Mouse (Mus musculus): ENCODE measurements around the gene Aunip. TPM values are rescaled to one million over a fixed set of nuclear protein-coding genes. Genes with fewer than 3 reads are reported as not detected.

Aunip gene
- under 1 TPM in 1 of 2 experiments, not detected in 1; 0.57 TPM for total RNA-seq (2021)

- peak; percentile 64 to 77 for DNase-seq (ENCODE audit: extremely low spot score in 1 of 2, low spot score in 1 of 2)
These were observed at the start of gene Aunip for GRCm38 (mm10) chr4:134510845-134511411. Aunip (plus strand) TSS chr4:134510999.

- DNase-seq (ENCODE audit: extremely low spot score in 1 of 2, low spot score in 1 of 2) = no peak
These were observed 49.5 kb upstream of the Aunip start for GRCm38 (mm10) chr4:134461252-134461651.

GRCm38 (mm10) chr4:134465789-134466188 lies 45.0 kb upstream of the Aunip start:
- no peak for DNase-seq (ENCODE audit: extremely low spot score in 1 of 2, low spot score in 1 of 2)

- no peak for DNase-seq (ENCODE audit: extremely low spot score in 1 of 2, low spot score in 1 of 2)
These were observed 44.2 kb upstream of the Aunip start for GRCm38 (mm10) chr4:134466381-134467262.

- DNase-seq (ENCODE audit: extremely low spot score in 1 of 2, low spot score in 1 of 2) = no peak
These were observed 43.2 kb upstream of the Aunip start for GRCm38 (mm10) chr4:134467435-134468214.

GRCm38 (mm10) chr4:134468215-134468575 lies 42.6 kb upstream of the Aunip start, which contains the start of gene Stmn1:
Stmn1 (plus strand) TSS chr4:134468320.
- DNase-seq (ENCODE audit: extremely low spot score in 1 of 2, low spot score in 1 of 2) = peak; percentile 81 to 86

GRCm38 (mm10) chr4:134468578-134469266 lies 42.1 kb upstream of the Aunip start:
- DNase-seq (ENCODE audit: extremely low spot score in 1 of 2, low spot score in 1 of 2) = peak; percentile 86 to 92

- no peak for DNase-seq (ENCODE audit: extremely low spot score in 1 of 2, low spot score in 1 of 2)
These were observed 41.4 kb upstream of the Aunip start for GRCm38 (mm10) chr4:134469341-134469796.

- no peak for DNase-seq (ENCODE audit: extremely low spot score in 1 of 2, low spot score in 1 of 2)
These were observed 40.8 kb upstream of the Aunip start for GRCm38 (mm10) chr4:134469985-134470384.

GRCm38 (mm10) chr4:134471469-134471868 lies 39.3 kb upstream of the Aunip start:
- DNase-seq (ENCODE audit: extremely low spot score in 1 of 2, low spot score in 1 of 2) = no peak

- DNase-seq (ENCODE audit: extremely low spot score in 1 of 2, low spot score in 1 of 2) = no peak
These were observed 37.0 kb upstream of the Aunip start for GRCm38 (mm10) chr4:134473764-134474163.

- DNase-seq (ENCODE audit: extremely low spot score in 1 of 2, low spot score in 1 of 2) = no peak
These were observed 36.6 kb upstream of the Aunip start for GRCm38 (mm10) chr4:134474240-134474639.

- DNase-seq (ENCODE audit: extremely low spot score in 1 of 2, low spot score in 1 of 2) = no peak
These were observed 33.9 kb upstream of the Aunip start for GRCm38 (mm10) chr4:134476899-134477298.

- peak; percentile 97 to 98 for DNase-seq (ENCODE audit: extremely low spot score in 1 of 2, low spot score in 1 of 2)
These were observed 32.8 kb upstream of the Aunip start for GRCm38 (mm10) chr4:134478031-134478430.

GRCm38 (mm10) chr4:134479839-134480238 lies 31.0 kb upstream of the Aunip start:
- DNase-seq (ENCODE audit: extremely low spot score in 1 of 2, low spot score in 1 of 2) = no peak

GRCm38 (mm10) chr4:134480864-134481263 lies 29.9 kb upstream of the Aunip start:
- peak; percentile 54 to 84 for DNase-seq (ENCODE audit: extremely low spot score in 1 of 2, low spot score in 1 of 2)

- DNase-seq (ENCODE audit: extremely low spot score in 1 of 2, low spot score in 1 of 2) = no peak
These were observed 29.5 kb upstream of the Aunip start for GRCm38 (mm10) chr4:134481270-134481669.

GRCm38 (mm10) chr4:134482442-134482841 lies 28.4 kb upstream of the Aunip start:
- no peak for DNase-seq (ENCODE audit: extremely low spot score in 1 of 2, low spot score in 1 of 2)

- DNase-seq (ENCODE audit: extremely low spot score in 1 of 2, low spot score in 1 of 2) = no peak
These were observed 27.6 kb upstream of the Aunip start for GRCm38 (mm10) chr4:134483078-134483688.

GRCm38 (mm10) chr4:134483696-134484095 lies 27.1 kb upstream of the Aunip start:
- peak in 1 of 2 experiments; percentile 47 for DNase-seq (ENCODE audit: extremely low spot score in 1 of 2, low spot score in 1 of 2)

All from layer of hippocampus, postnatal 25 days (tissue).